Mouse (Mus musculus) erythroblast, embryonic 14.5 days (primary cell): ENCODE results near the gene Emc1. TPM values are rescaled to one million over a fixed set of nuclear protein-coding genes. Genes with fewer than 3 reads are reported as not detected.

Experiments
- H3K27me3 ChIP-seq: 2 replicates; pipeline ENCODE4 v1.6.1; 2012; ENCODE audit warnings: inconsistent platforms; ENCODE audit not compliant: control insufficient read depth
- H3K36me3 ChIP-seq: 2 replicates; pipeline ENCODE4 v1.6.1; 2012; ENCODE audit warnings: mild to moderate bottlenecking, inconsistent platforms; ENCODE audit not compliant: control insufficient read depth
- H3K4me1 ChIP-seq: 2 replicates; pipeline ENCODE4 v1.6.1; 2012; ENCODE audit warnings: inconsistent platforms; ENCODE audit not compliant: control insufficient read depth
- H3K4me3 ChIP-seq: replicated peaks from 2 replicates; pipeline ENCODE3; 2012; ENCODE audit warnings: moderate library complexity, mild to moderate bottlenecking, inconsistent platforms
- H3K9me3 ChIP-seq: 2 replicates; pipeline ENCODE4 v1.6.1; 2012; ENCODE audit warnings: low read length, inconsistent platforms, mixed read lengths; ENCODE audit not compliant: control insufficient read depth
- GATA1 ChIP-seq: IDR thresholded peaks from 2 replicates; pipeline ENCODE4 v1.6.1; 2012; ENCODE audit warnings: low read length, inconsistent platforms, mixed read lengths
- TAL1 ChIP-seq: IDR thresholded peaks from 3 replicates; pipeline ENCODE4 v1.6.1; 2012; ENCODE audit warnings: low read length, inconsistent platforms, mixed read lengths
- polyA plus RNA-seq: library from polyadenylated mRNA; stranded (reverse); fragments of >175 nt; gene quantifications from 2 replicates; pipeline ENCODE4 v1.2.3, GENCODE M21; 2012

Emc1 gene
- polyA plus RNA-seq, 1 experiment, result 0.37 TPM

DNA sequence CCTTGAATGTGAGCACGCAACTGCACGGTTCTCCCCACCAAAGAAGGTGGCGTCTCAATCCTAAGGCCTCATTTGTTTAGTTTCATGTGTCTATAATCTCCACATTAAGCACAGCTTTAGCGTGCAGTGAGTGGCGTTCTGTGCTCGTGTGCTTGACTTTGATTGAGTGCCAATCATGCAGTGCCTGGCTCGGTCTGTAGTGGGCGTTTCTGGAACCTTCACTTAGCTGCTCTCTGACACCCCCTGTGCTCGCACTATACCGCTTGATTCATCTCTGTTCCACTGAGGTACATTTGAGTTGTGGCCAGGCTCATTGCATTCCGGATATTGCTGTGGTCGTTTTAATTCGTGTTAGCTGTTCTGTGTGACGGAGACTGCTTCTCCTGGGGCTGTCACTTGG lies 50.8 kb downstream of the Emc1 start:
- Histone ChIP-seq H3K27me3 (no peaks in the 10 kb centered on the region), H3K4me3 (no peak overlapping the region), H3K36me3 (peaks cover 99% of the 10 kb centered on the region), H3K9me3 (no peaks in the 10 kb centered on the region), H3K4me1 (no peaks in the 10 kb centered on the region)
- no peak for TF ChIP-seq TAL1
- TF ChIP-seq GATA1, result no peak

DNA sequence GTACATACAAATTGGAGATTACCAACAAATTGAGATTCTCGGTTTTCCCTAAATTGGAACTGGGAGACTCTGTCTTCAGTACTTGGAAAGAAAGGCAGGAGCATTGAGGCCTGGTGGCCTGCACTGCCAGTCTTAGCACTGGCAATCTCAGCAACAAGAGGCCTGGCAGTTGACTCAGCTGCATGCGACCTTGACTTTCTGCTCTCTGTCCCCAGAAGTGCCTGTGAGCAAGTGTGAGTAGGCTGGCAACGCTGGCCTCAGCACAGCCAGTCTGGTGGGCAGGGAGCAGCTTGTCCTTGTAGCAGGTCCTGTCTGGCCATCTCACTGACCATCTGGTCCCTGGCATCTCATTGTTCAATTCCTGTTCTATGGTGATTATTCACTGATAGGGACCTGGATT lies 59.0 kb downstream of the Emc1 start:
- TF ChIP-seq GATA1 (no peak), TAL1 (no peak)
- no peaks in the 10 kb centered on the region for H3K9me3 ChIP-seq
- H3K27me3 ChIP-seq, result no peaks in the 10 kb centered on the region
- H3K4me1 ChIP-seq, result no peaks in the 10 kb centered on the region
- H3K4me3 ChIP-seq, result no peak overlapping the region
- H3K36me3 ChIP-seq, result peaks cover 100% of the 10 kb centered on the region

DNA sequence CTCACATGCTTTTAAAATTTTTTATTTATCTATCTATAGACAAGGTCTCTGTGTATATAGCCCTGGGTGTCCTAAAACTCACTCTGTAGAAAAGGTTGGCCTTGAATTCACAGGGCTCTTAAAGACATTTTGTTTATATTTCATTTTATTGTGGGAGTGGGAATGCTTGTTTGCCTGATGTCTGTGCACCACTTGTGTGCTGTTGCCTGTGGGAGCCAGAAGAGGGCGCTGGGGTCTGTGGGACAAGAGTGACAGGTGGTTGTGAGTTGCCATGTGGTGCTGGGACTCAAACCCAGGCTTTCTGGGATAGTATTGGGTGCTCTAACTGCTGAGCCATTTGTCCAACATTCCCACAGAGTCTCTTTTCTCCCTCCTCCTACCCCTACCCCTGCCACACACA lies 65.5 kb downstream of the Emc1 start:
- TF ChIP-seq GATA1, result no peak
- TF ChIP-seq TAL1, result no peak
- peaks cover 3% of the 10 kb centered on the region; the same call in 1 of the 2 replicates for H3K9me3 ChIP-seq

DNA sequence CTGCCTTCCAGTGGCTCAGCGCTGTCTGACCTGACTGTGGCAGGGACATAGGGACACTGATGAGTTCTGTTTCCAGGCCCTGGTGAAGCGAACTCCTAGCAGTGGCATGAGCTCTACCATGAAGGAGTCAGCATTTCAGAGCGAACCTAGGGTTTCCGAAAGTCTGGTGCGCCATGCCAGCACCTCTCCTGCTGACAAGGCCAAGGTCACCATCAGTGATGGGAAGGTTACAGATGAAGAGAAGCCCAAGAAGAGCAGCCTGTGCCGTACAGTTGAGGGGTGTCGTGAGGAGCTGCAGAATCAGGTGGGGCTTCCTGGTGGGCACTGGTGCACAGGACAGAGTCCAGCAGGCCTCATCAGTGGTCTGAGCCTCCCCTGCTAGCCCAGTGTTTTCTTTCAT lies 69.2 kb downstream of the Emc1 start:
- Histone ChIP-seq H3K9me3 (peaks cover 3% of the 10 kb centered on the region; the same call in 1 of the 2 replicates), H3K4me3 (no peak overlapping the region), H3K4me1 (no peaks in the 10 kb centered on the region), H3K27me3 (no peaks in the 10 kb centered on the region), H3K36me3 (peaks cover 100% of the 10 kb centered on the region)
- TF ChIP-seq TAL1, result no peak

More for the DNA sequence above, 65.5 kb downstream of the Emc1 start:
- no peaks in the 10 kb centered on the region for H3K4me1 ChIP-seq
- peaks cover 100% of the 10 kb centered on the region for H3K36me3 ChIP-seq
- H3K4me3 ChIP-seq, result no peak overlapping the region
- H3K27me3 ChIP-seq, result no peaks in the 10 kb centered on the region

DNA sequence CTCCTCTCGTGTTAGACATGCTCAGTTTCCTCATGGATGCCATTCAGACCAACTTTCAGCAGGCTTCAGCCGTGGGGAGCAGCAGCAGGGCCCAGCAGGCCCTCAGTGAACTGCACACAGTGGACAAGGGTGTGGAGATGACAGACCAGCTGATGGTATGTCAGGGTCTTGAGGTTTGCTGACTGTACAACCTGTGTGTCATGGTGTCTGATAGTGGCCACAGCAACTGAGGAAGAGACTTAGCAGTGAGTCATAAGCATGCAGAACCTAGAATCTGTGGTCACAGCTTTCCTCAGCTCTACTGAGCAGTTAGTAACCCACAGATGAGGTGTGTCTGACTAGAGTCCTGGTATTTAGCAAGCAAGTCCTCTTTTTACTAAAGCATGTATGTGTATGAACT lies 70.0 kb downstream of the Emc1 start:
- Histone ChIP-seq H3K4me3 (no peak overlapping the region), H3K36me3 (peaks cover 100% of the 10 kb centered on the region), H3K27me3 (no peaks in the 10 kb centered on the region), H3K4me1 (no peaks in the 10 kb centered on the region), H3K9me3 (peaks cover under 1% of the 10 kb centered on the region; the same call in 1 of the 2 replicates)
- TF ChIP-seq GATA1 (no peak), TAL1 (no peak)

DNA sequence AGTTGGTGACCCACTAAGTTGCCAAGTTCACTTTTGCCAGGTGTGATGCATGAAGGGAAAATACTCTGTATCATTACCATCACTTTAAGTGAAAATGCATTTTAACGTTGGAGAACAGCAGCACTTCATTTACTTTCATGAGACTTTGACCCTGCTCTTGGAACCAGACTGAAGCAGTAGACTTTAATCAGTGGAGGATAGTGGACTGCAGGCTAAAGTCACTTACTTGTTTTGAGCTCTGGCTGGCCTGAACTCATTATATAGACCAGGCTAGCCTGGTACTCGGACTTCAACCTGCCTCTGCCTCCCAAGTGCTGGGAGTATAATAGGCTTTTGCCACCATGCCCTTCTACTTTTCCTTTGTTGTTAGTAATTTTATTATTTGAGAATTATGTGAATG lies 70.9 kb downstream of the Emc1 start:
- peaks cover 100% of the 10 kb centered on the region for H3K36me3 ChIP-seq
- no peak overlapping the region for H3K4me3 ChIP-seq
- TF ChIP-seq GATA1 (no peak), TAL1 (no peak)

More for the DNA sequence above, 70.9 kb downstream of the Emc1 start:
- H3K4me1 ChIP-seq, result no peaks in the 10 kb centered on the region
- H3K9me3 ChIP-seq, result no peaks in the 10 kb centered on the region
- no peaks in the 10 kb centered on the region for H3K27me3 ChIP-seq

Other genes starting within 250 kb of the Emc1 start
- 3.1 and 4.0 TPM in 2 replicates for gene Minos1, start 221.5 kb upstream of the Emc1 start, polyA plus RNA-seq
- 3.3 and 4.7 TPM in 2 replicates for gene Capzb, start 159.7 kb upstream of the Emc1 start, polyA plus RNA-seq
- 0.74 and 0.82 TPM in 2 replicates for gene Pqlc2, start 41.9 kb upstream of the Emc1 start, polyA plus RNA-seq
- 2.4 and 2.7 TPM in 2 replicates for gene Akr7a5, start 41.8 kb upstream of the Emc1 start, polyA plus RNA-seq
- 6.4 and 7.7 TPM in 2 replicates for gene Mrto4, start within 50 bp of the Emc1 start, polyA plus RNA-seq
- gene Ubr4, start within 50 bp of the Emc1 start, polyA plus RNA-seq, result 14.8 and 24.3 TPM in 2 replicates
- 0.02 TPM in 1 of 2 replicates, not detected in the other for gene Iffo2, start 178.0 kb downstream of the Emc1 start, polyA plus RNA-seq